Mouse (Mus musculus): ENCODE data around the gene Dcaf7. TPM values are rescaled to one million over a fixed set of nuclear protein-coding genes. Genes with fewer than 3 reads are reported as not detected.

Dcaf7 gene
- polyA plus RNA-seq, 2 experiments from 2014 or later, result 22.9 to 23.3 TPM

DNA sequence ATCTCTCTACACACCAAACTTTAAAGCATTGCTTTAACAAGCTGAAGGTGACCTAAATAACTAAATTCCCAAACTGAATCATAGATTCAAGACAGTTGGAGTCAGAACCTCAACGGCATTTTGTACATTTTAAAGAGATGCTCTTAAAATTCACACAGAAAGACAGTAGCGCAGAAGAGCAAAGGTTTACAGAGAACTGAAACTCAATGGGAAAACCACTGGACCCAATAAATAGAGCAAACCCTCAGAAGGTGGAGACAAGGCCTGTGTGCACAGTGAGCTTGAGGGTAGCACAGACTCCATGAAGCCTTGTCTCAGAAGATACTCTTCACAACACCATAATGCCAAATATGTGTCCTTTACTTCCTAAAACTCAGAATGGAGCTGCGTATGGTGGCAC is 9.1 kb downstream of the Dcaf7 start:
- ATAC-seq, result no peak

- ATAC-seq, result no peak
Observed at GRCm38 (mm10) chr11:106046584-106046983, 9.9 kb downstream of the Dcaf7 start.

- no peak for ATAC-seq
Observed at GRCm38 (mm10) chr11:106053921-106054320, 17.2 kb downstream of the Dcaf7 start.

DNA sequence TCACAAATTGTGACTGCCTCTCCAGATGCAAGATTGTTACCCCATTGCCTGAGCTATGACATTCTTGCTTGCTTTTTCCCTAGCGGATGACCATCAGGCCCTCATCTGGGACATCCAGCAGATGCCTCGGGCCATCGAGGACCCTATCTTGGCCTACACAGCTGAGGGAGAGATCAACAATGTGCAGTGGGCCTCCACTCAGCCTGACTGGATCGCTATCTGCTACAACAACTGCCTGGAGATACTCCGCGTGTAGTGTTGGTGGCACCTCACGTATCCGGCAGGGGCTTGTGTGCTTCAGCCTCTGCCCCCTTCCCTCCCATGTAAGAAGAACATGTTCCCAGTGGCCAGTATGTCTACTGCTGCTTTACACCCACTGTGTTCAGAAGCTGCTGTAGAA is 17.9 kb downstream of the Dcaf7 start:
- no peak for ATAC-seq

GRCm38 (mm10) chr11:106055341-106055740 is 18.7 kb downstream of the Dcaf7 start:
- no peak for ATAC-seq

- ATAC-seq, result peak; percentile 83
Observed at GRCm38 (mm10) chr11:106056819-106057491, 20.3 kb downstream of the Dcaf7 start.

DNA sequence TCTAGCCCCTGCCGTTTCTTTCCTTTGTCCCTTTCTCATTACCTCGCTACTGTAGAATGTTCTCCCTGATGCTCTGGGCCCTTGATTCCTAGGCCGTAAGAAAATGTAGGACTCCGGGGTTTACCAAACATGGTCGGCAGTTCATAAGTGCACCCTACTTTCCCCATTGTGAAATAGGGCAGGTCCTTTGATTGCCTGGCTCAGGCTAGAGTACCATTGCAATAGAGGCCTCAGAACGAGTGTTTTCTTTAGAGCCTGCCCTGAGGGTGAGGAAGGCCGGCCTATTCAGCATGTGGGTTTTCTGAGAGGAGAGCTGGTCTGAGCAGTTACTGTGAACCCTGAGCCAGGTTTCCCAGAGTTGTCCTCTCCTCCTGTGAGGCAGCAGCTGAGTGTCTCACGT is 21.3 kb downstream of the Dcaf7 start:
- ATAC-seq, result no peak

- no peak for ATAC-seq
Observed at GRCm38 (mm10) chr11:106060549-106060948, 23.9 kb downstream of the Dcaf7 start.

- ATAC-seq, result no peak
Observed at GRCm38 (mm10) chr11:106061311-106061710, 24.6 kb downstream of the Dcaf7 start.

- ATAC-seq, result no peak
Observed at GRCm38 (mm10) chr11:106063756-106064155, 27.1 kb downstream of the Dcaf7 start.

GRCm38 (mm10) chr11:106065073-106065922 is 28.6 kb downstream of the Dcaf7 start:
- ATAC-seq, result peak; percentile 8

DNA sequence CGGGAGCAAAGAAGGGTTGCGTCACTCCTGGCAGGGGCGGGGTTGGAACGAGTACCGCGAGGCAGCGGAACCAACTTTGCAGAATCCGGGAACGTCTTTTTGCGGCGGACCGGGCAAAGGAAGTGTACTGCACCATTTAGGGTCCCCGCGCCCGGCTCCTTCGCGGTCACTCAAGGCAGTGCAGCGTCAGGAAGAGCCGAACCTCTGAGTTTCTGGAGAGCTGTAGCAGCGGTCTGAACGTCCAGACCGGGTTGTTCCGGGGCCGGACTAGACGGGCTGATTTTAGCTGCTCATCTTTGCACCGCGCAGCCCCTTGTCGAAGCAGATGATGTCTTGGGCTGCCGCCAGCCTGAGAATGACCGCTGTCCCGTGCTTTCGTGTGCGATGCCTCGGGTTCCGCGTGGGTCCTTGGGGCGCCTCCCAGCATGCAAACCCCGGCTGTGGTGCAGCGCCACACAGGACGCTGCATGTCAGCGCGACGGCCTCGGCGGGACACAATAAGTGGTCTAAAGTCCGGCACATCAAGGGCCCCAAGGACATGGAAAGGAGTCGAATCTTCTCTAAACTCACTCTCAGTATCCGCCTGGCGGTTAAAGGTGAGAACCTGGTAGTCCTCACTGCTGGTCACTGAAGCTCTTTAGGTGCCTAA is 29.4 kb downstream of the Dcaf7 start, which contains the start of gene Taco1:
Gene Taco1, plus strand, starts transcription at position 139 of the 649 bp plus-strand sequence.
- ATAC-seq, result peak; percentile 95

GRCm38 (mm10) chr11:106066616-106067015 is 29.9 kb downstream of the Dcaf7 start:
- peak; percentile 8 for ATAC-seq

- no peak for ATAC-seq
Observed at GRCm38 (mm10) chr11:106073774-106074173, 37.1 kb downstream of the Dcaf7 start.

- peak; percentile 63 for ATAC-seq
Observed at GRCm38 (mm10) chr11:106076321-106076720, 39.6 kb downstream of the Dcaf7 start.

DNA sequence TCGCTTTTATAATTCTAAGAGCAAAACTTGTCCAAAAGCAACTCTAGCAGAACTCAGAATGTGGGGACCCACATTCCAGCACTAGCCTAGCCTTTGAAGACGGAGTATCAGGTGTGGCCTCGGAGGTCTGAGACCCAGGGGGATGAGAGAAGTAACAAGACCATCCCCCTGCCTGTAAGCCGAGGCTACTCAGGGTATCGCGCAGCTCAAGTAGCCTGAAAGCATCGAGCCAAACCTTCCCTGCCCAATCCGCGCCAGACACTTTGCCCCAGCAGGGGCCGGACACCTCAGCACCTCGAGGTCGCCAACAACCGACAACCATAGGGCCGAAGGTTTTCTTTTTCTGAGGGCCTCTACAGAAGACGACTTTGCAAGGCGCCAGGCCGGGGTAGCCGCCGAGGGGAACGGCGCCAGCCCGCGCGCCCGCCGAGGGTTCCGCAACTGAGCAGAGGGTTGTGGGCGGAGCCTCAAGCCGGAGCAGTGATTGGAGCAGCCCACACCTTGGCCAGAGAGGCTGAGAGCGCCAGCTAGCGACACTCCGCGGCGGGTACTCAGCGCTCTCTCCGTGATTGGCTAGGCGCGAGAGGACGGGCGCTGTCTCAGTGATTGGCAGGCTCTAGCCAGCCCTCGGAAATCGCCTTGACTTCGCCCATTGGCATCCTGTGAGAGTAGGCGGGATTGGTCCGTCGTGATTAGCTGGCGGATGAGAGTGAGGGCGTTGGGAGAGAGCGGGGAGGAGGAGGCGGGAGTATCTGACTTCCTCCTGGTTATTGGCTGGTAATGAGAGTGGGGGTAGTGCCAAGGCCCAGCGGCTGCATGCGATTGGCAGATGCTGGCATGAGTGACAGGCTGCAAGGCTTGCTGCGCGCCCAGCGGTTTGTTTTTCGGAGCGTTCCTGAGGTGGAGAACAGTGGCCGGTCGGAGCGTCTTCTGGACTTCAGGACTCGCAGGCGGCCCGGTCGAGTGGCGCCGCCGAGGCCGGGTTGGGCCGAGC is 47.3 kb downstream of the Dcaf7 start, which contains the start of gene Map3k3:
Gene Map3k3, plus strand, starts transcription at position 906 of the 994 bp plus-strand sequence.
- peak; percentile 93 for ATAC-seq

- ATAC-seq, result peak; percentile 16
Observed at GRCm38 (mm10) chr11:106084911-106085561, 48.4 kb downstream of the Dcaf7 start.

DNA sequence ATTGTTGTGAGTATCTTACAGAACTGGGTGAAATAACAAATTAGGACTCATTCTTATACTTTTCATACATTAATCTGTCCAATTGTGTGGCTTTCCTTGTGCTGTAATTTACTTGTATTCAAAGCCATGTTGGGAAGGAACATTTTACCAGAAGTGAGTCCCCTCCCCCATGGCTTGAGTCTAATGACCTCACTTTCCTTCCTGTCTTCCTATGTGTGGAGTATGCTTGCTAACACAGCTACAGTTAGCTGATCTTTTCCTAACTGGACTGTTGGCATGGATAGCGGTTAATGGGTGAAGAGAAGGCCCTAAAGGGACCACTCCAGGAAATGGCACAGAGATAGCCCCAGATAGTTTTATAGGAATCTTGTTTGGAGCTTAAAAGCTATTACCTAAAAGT is 61.6 kb downstream of the Dcaf7 start:
- no peak for ATAC-seq

DNA sequence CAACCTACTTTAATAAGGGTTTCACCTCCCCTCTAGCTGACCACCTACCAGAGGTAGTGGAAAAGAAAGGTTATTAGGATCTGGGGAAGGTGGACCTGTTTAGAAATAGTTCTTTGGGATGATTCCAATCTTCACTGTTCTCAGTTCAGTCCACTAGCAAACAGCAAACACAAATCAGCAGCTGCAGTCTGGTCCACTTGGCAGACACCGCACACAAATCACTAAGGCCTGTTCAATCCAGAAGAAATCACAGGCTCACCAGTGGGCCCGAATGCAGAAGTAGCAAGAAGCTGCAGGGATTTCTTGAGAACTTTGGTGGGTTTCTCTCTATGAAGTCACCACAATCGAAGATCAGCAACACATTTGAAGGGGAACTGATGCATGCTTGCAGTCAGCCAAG is 66.2 kb downstream of the Dcaf7 start:
- ATAC-seq, result no peak

DNA sequence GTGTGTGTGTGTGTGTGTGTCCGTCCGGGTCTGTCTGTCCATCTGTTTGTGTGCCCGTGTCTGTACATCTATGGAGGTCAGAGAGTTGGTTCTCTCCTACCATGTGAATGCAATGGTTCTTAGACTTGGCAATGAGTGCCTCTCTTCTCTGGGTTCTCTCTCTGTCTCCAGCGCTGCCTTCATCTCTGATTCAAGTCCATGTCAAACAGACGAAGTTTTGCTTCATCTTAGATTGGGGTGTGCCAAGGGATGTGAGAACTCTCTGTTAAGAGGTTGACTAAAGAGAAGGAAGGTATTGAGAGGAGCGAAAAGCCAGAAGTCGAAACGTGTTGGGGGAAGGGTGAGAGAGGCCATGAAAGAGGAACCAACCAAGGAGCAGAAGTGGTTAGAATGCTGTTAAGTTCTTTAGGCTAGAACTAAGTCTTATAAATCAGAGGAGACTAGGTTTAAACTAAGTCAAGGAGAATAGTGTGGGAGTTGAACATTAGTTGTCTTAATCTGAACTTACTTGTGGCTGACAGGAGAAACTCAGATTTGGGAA is 69.4 kb downstream of the Dcaf7 start:
- ATAC-seq, result no peak
